Mouse (Mus musculus) ES-Bruce4 (cell line): ENCODE results near the gene Cracr2a. TPM values are rescaled to one million over a fixed set of nuclear protein-coding genes. Genes with fewer than 3 reads are reported as not detected.

Experiments used
- H3K27ac ChIP-seq: 2 replicates; pipeline ENCODE4 v1.5.1; 2012; ENCODE audit warnings: low read length, inconsistent platforms; ENCODE audit not compliant: insufficient read depth
- H3K27me3 ChIP-seq: 2 replicates; pipeline ENCODE4 v1.6.1; 2012; ENCODE audit warnings: mild to moderate bottlenecking, low read length, inconsistent platforms; ENCODE audit not compliant: control insufficient read depth, poor library complexity, insufficient read depth, severe bottlenecking
- H3K36me3 ChIP-seq: 2 replicates; pipeline ENCODE4 v1.6.1; 2012; ENCODE audit warnings: inconsistent platforms, mild to moderate bottlenecking, low read length, moderate library complexity; ENCODE audit not compliant: control insufficient read depth, poor library complexity, insufficient read depth, severe bottlenecking
- H3K4me1 ChIP-seq: one replicate; pipeline ENCODE4 v1.8.1; 2011; ENCODE audit warnings: low read length; ENCODE audit not compliant: control insufficient read depth, insufficient read depth
- H3K4me3 ChIP-seq: 2 replicates; pipeline ENCODE4 v1.5.1; 2011; ENCODE audit warnings: low read depth, mild to moderate bottlenecking, low read length
- H3K9ac ChIP-seq: 2 replicates; pipeline ENCODE4 v1.6.1; 2012; ENCODE audit warnings: low read depth, mild to moderate bottlenecking, inconsistent platforms; ENCODE audit not compliant: poor library complexity, severe bottlenecking
- H3K9me3 ChIP-seq: replicated peaks from 2 replicates; pipeline ENCODE4 v1.6.1; 2012; ENCODE audit warnings: mild to moderate bottlenecking, low read length, inconsistent platforms; ENCODE audit not compliant: control insufficient read depth, poor library complexity, insufficient read depth, severe bottlenecking
- CTCF ChIP-seq: IDR thresholded peaks from one replicate; pipeline ENCODE4 v1.8.1; 2011; ENCODE audit warnings: low read depth, low read length
- EP300 ChIP-seq: IDR thresholded peaks from 2 replicates; pipeline ENCODE4 v1.6.1; 2011; ENCODE audit warnings: low read depth, low read length; ENCODE audit not compliant: insufficient read depth
- POLR2A ChIP-seq: IDR thresholded peaks from one replicate; pipeline ENCODE4 v1.8.1; 2011; ENCODE audit warnings: low read length; ENCODE audit not compliant: insufficient read depth
- polyA plus RNA-seq: library from polyadenylated mRNA; stranded (reverse); fragments of >200 nt; gene quantifications from 2 replicates; pipeline ENCODE4 v1.2.4, GENCODE M21; 2011; ENCODE audit warnings: low read depth; ENCODE audit not compliant: missing spikeins, insufficient read depth, insufficient read length

Cracr2a gene
- polyA plus RNA-seq, 1 experiment: 0.19 TPM

- TF ChIP-seq EP300: no peak
- TF ChIP-seq POLR2A: no peak
- TF ChIP-seq CTCF: no peak
- Histone ChIP-seq H3K9me3 (no peaks in the 10 kb centered on the region), H3K27me3 (no peaks in the 10 kb centered on the region), H3K27ac (no peak overlapping the region), H3K9ac (no peak overlapping the region), H3K4me1 (no peaks in the 10 kb centered on the region), H3K36me3 (no peaks in the 10 kb centered on the region), H3K4me3 (no peak overlapping the region)
Measured at GRCm38 (mm10) chr6:127573779-127574463, 12.8 kb downstream of the Cracr2a start.

- Histone ChIP-seq H3K4me3 (no peak overlapping the region), H3K9me3 (no peaks in the 10 kb centered on the region), H3K27me3 (no peaks in the 10 kb centered on the region), H3K36me3 (no peaks in the 10 kb centered on the region), H3K4me1 (no peaks in the 10 kb centered on the region), H3K9ac (no peak overlapping the region), H3K27ac (no peak overlapping the region)
- TF ChIP-seq POLR2A: no peak
- no peak for TF ChIP-seq CTCF
- no peak for TF ChIP-seq EP300
Measured at GRCm38 (mm10) chr6:127575194-127575593, 14.1 kb downstream of the Cracr2a start.

GRCm38 (mm10) chr6:127577688-127578087 lies 16.6 kb downstream of the Cracr2a start:
- no peaks in the 10 kb centered on the region for H3K4me1 ChIP-seq

GRCm38 (mm10) chr6:127578316-127578715 lies 17.2 kb downstream of the Cracr2a start:
- Histone ChIP-seq H3K9ac (no peak overlapping the region), H3K36me3 (no peaks in the 10 kb centered on the region), H3K27me3 (no peaks in the 10 kb centered on the region), H3K27ac (no peak overlapping the region), H3K4me1 (no peaks in the 10 kb centered on the region), H3K9me3 (no peaks in the 10 kb centered on the region), H3K4me3 (no peak overlapping the region)
- TF ChIP-seq EP300: no peak
- no peak for TF ChIP-seq CTCF
- no peak for TF ChIP-seq POLR2A

More at GRCm38 (mm10) chr6:127577688-127578087, 16.6 kb downstream of the Cracr2a start:
- no peak overlapping the region for H3K9ac ChIP-seq
- TF ChIP-seq CTCF (no peak), POLR2A (no peak), EP300 (no peak)
- H3K4me3 ChIP-seq: no peak overlapping the region
- no peaks in the 10 kb centered on the region for H3K36me3 ChIP-seq
- no peak overlapping the region for H3K27ac ChIP-seq
- no peaks in the 10 kb centered on the region for H3K27me3 ChIP-seq
- no peaks in the 10 kb centered on the region for H3K9me3 ChIP-seq

GRCm38 (mm10) chr6:127578810-127579209 lies 17.7 kb downstream of the Cracr2a start:
- no peak overlapping the region for H3K9ac ChIP-seq
- TF ChIP-seq CTCF (no peak), EP300 (no peak), POLR2A (no peak)

GRCm38 (mm10) chr6:127581915-127582314 lies 20.8 kb downstream of the Cracr2a start:
- no peak overlapping the region for H3K9ac ChIP-seq
- no peaks in the 10 kb centered on the region for H3K27me3 ChIP-seq
- no peaks in the 10 kb centered on the region for H3K9me3 ChIP-seq
- no peaks in the 10 kb centered on the region for H3K4me1 ChIP-seq
- no peak for TF ChIP-seq EP300
- no peaks in the 10 kb centered on the region for H3K36me3 ChIP-seq
- no peak overlapping the region for H3K4me3 ChIP-seq
- no peak overlapping the region for H3K27ac ChIP-seq

More at GRCm38 (mm10) chr6:127578810-127579209, 17.7 kb downstream of the Cracr2a start:
- no peaks in the 10 kb centered on the region for H3K9me3 ChIP-seq
- H3K36me3 ChIP-seq: no peaks in the 10 kb centered on the region
- H3K4me1 ChIP-seq: no peaks in the 10 kb centered on the region
- H3K4me3 ChIP-seq: no peak overlapping the region
- H3K27ac ChIP-seq: no peak overlapping the region
- H3K27me3 ChIP-seq: no peaks in the 10 kb centered on the region
